Mouse (Mus musculus) E14TG2a.4 (cell line): ENCODE data around the gene Grin2d.

Experiments
- CTCF ChIP-seq: conservative IDR thresholded peaks from 2 replicates; pipeline ENCODE4 v1.5.1; 2014; ENCODE audit warnings: low read length
- POU5F1 ChIP-seq: IDR thresholded peaks from 2 replicates; pipeline ENCODE4 v1.6.1; 2014; ENCODE audit warnings: low read length, borderline replicate concordance

GRCm38 (mm10) chr7:45796950-45797349, 81.2 kb downstream of the Grin2d start:
- no peak for TF ChIP-seq CTCF
- no peak for TF ChIP-seq POU5F1
